Mouse (Mus musculus): ENCODE data around the gene Acsbg1. TPM values are rescaled to one million over a fixed set of nuclear protein-coding genes. Genes with fewer than 3 reads are reported as not detected.
A peak's percentile ranks its signal among the peaks of the same experiment; 100 is the strongest.
"Not testable (repeated sequence)": the region's sequence is repeated elsewhere in the genome, so short reads cannot be mapped to it uniquely, and the experiment has no call there.

The Acsbg1 gene
- total and polyA plus RNA-seq, 3 experiments = 0.30 to 0.70 (median 0.31) TPM

DNA sequence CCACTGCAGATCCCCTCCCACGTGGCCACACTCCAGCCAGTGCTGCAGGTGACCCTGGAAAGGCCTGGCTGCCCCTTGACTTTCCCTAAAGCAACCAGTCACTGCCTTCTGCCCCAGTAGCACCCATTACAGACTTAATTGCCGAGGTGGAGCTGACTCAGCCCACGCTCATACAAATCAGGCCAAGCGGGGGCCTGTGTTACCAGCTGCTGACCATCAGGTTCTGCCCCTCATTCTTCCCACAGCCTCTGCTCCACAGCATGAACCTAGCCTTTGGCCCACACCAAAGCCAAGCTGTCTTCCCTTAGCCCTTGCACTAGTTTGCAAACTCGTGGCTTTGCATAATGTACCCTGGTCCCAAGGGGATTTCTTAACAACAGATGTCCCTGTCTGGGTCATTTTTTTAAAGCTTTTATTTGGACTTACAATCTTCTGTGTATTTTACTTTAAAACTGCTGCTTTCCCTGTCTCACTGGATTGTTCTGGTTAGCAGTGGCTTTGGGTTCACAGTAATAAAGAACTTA, 57.5 kb downstream of the Acsbg1 start:
- intact Hi-C loops (cut with DNase I) = no loop called here
- TF ChIP-seq CTCF (IDR thresholded peaks at IDR 0.05) = no peak
- TF ChIP-seq EP300 (IDR thresholded peaks at IDR 0.05; ENCODE audit: insufficient read depth, low read depth, low read length) = no peak
- TF ChIP-seq POLR2A (IDR thresholded peaks at IDR 0.05; ENCODE audit: insufficient read depth, low read depth, low read length) = no peak
- peak in 1 of 2 experiments; percentile 12 for DNase-seq
- Histone ChIP-seq H3K4me1 (ENCODE audit: control insufficient read depth, insufficient read depth, low read length) (no peaks in the 10 kb centered on the region; the same call in 1 of the 2 replicates), H3K27ac (no peak overlapping the region), H3K79me2 (replicated peaks; ENCODE audit: control insufficient read depth, insufficient read depth, low read length) (no peaks in the 10 kb centered on the region), H3K27me3 (ENCODE audit: control insufficient read depth, insufficient read depth, low read length) (no peaks in the 10 kb centered on the region), H3K36me3 (ENCODE audit: control insufficient read depth, insufficient read depth, low read length) (peaks cover 2% of the 10 kb centered on the region; the same call in 1 of the 2 replicates), H3K4me3 (no peak overlapping the region), H3K9ac (ENCODE audit: low read depth, low read length) (no peak overlapping the region)
- 57% methylated on average over 5 of the region's 5 CpGs for WGBS

DNA sequence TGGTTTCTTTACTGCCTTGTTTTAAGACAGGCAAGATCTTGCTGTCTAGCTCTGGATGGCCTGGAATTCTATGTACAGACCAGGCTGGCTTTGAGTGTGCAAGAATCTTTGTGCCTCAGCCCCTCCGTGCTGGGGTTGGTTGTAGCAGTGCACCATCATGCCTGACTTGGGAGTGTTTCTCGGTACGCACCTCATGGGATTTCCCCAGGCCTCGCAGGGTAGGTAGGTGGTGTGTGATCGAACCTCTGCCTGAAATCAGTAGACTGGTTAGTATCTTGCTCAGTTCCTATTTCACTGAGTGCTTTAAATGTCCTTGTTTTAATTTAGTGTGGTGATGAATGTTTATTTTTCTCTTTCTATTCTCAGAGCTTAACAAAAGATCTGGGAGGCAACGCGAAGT, 58.8 kb downstream of the Acsbg1 start:
- no peaks in the 10 kb centered on the region; the same call in 1 of the 2 replicates for H3K4me1 ChIP-seq (ENCODE audit: control insufficient read depth, insufficient read depth, low read length)
- WGBS = 87% methylated on average over 7 of the region's 7 CpGs
- TF ChIP-seq EP300 (IDR thresholded peaks at IDR 0.05; ENCODE audit: insufficient read depth, low read depth, low read length) (no peak), POLR2A (IDR thresholded peaks at IDR 0.05; ENCODE audit: insufficient read depth, low read depth, low read length) (no peak), CTCF (IDR thresholded peaks at IDR 0.05) (no peak)
- no peak overlapping the region for H3K9ac ChIP-seq (ENCODE audit: low read depth, low read length)
- no peaks in the 10 kb centered on the region for H3K27me3 ChIP-seq (ENCODE audit: control insufficient read depth, insufficient read depth, low read length)
- H3K27ac ChIP-seq = no peak overlapping the region
- no peak for DNase-seq
- intact Hi-C loops (cut with DNase I) = no loop called here
- peaks cover 7% of the 10 kb centered on the region for H3K36me3 ChIP-seq (ENCODE audit: control insufficient read depth, insufficient read depth, low read length)
- no peaks in the 10 kb centered on the region for H3K79me2 ChIP-seq (replicated peaks; ENCODE audit: control insufficient read depth, insufficient read depth, low read length)
- H3K4me3 ChIP-seq = no peak overlapping the region

DNA sequence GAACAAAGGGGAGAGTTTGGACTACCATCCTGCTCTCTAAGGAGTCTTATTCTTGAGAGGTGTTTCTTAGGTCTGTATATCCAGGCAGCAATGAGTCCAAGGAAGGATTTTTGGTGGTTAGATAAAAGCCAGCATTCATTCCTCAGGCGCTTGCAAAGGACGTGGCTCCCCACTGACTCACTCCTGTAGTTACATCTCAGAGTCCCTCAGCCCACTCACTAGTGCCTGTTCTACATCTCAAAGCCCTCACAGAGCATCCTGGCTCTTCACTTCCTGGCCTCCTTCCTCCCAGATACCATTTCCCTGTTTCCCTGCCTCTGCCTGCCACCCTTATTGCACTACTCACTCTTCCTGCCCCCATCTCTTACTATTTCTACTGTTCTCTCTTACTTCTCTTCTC, 59.3 kb downstream of the Acsbg1 start:
- H3K9ac ChIP-seq (ENCODE audit: low read depth, low read length) = no peak overlapping the region
- no peaks in the 10 kb centered on the region for H3K79me2 ChIP-seq (replicated peaks; ENCODE audit: control insufficient read depth, insufficient read depth, low read length)
- H3K4me1 ChIP-seq (ENCODE audit: control insufficient read depth, insufficient read depth, low read length) = no peaks in the 10 kb centered on the region; the same call in 1 of the 2 replicates
- H3K4me3 ChIP-seq = no peak overlapping the region
- H3K27me3 ChIP-seq (ENCODE audit: control insufficient read depth, insufficient read depth, low read length) = no peaks in the 10 kb centered on the region
- DNase-seq = no peak
- TF ChIP-seq POLR2A (IDR thresholded peaks at IDR 0.05; ENCODE audit: insufficient read depth, low read depth, low read length) (no peak), EP300 (IDR thresholded peaks at IDR 0.05; ENCODE audit: insufficient read depth, low read depth, low read length) (no peak), CTCF (IDR thresholded peaks at IDR 0.05) (no peak)
- 81% methylated on average over 2 of the region's 2 CpGs for WGBS
- no peak overlapping the region for H3K27ac ChIP-seq
- intact Hi-C loops (cut with DNase I) = no loop called here
- H3K36me3 ChIP-seq (ENCODE audit: control insufficient read depth, insufficient read depth, low read length) = peaks cover 8% of the 10 kb centered on the region

DNA sequence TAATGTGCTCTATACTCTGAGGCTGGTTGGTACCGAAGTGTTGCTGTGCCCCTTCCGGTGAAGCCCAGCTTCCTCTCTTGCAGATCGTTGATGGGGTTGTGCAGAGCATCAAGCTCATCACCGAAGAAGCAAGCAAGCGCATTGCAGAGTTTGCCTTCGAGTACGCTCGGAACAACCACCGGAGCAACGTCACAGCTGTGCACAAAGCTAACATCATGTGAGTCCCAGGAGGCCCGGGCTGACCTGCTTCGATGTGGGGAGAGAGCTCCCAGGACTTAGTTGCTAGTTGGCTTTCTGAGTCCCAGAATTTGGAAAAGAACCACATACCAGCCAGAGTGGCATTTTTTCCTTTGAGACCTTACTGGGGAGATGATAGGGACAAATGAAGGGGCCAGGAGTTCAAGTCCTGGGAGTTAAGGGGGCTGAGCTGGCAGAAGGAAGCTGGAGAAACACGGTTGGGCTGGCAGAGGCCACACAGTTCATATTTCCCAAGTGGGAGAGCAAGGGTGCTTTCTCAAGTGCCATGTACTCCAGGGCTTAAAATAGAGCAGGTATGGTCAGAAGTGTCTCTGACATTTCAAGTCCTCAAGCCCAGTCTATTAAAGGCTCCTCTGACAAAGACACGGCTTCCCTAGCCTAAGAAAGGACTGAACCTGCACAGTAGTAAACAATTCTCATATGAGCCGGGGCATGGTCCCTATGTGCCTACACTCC, 64.8 kb downstream of the Acsbg1 start:
- Histone ChIP-seq H3K36me3 (ENCODE audit: control insufficient read depth, insufficient read depth, low read length) (peaks cover 44% of the 10 kb centered on the region), H3K79me2 (replicated peaks; ENCODE audit: control insufficient read depth, insufficient read depth, low read length) (no peaks in the 10 kb centered on the region), H3K27me3 (ENCODE audit: control insufficient read depth, insufficient read depth, low read length) (no peaks in the 10 kb centered on the region), H3K9ac (ENCODE audit: low read depth, low read length) (no peak overlapping the region), H3K4me1 (ENCODE audit: control insufficient read depth, insufficient read depth, low read length) (peaks cover 5% of the 10 kb centered on the region), H3K4me3 (no peak overlapping the region), H3K27ac (peak overlapping the region; percentile 62)
- DNase-seq = peak; percentile 29 to 45
- intact Hi-C loops (cut with DNase I) = no loop called here
- TF ChIP-seq CTCF (IDR thresholded peaks at IDR 0.05) (no peak), EP300 (IDR thresholded peaks at IDR 0.05; ENCODE audit: insufficient read depth, low read depth, low read length) (no peak), POLR2A (IDR thresholded peaks at IDR 0.05; ENCODE audit: insufficient read depth, low read depth, low read length) (0 out of 2 replicates have a peak, but pooled peaks have one; percentile 11)
- WGBS = 68% methylated on average over 15 of the region's 15 CpGs

DNA sequence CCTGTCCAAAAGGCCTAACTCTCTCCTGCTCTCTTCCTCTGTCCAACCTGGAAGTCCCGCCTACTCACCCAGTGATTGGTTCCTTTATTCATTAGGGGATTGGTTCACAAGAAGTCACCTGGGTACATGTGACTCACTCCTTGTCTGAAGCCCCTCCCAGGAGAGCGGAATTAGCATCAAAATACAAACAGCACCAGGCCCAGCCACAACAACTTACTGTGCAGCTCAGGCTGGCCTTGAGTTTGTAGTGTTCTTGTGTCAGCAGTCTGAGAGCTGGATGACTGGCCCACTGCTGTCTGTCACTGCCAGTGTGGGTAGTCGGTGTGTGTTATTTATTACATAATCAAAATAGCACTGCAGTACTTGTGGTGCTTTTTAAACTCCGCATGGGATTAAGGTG, 68.0 kb downstream of the Acsbg1 start:
- H3K79me2 ChIP-seq (replicated peaks; ENCODE audit: control insufficient read depth, insufficient read depth, low read length); H3K27ac ChIP-seq; DNase-seq; intact Hi-C loops (cut with DNase I); H3K27me3 ChIP-seq (ENCODE audit: control insufficient read depth, insufficient read depth, low read length); H3K9ac ChIP-seq (ENCODE audit: low read depth, low read length); H3K4me3 ChIP-seq; H3K4me1 ChIP-seq (ENCODE audit: control insufficient read depth, insufficient read depth, low read length): not testable (repeated sequence)
- H3K36me3 ChIP-seq (ENCODE audit: control insufficient read depth, insufficient read depth, low read length) = peaks cover 49% of the 10 kb centered on the region
- 73% methylated on average over 4 of the region's 4 CpGs for WGBS

DNA sequence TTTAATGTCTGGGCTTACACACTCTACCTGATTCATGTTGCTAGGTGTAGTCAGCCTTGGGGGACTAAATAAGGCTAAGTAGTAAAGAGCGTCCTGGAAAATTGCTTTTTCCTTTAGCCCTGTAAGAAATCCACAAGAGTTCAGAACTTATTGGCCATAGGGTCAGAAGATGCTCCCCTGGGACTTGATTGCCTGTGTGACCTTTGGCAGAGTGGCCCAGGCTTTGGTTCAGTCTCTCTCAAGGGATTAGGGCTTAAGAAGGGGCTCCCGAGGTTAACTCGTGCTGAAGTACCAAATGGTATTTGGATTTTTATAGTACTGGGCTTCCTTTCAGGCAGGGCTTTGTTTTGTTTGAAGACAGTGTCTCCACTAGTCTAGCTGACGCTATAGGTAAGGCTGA, 73.8 kb downstream of the Acsbg1 start:
- no peak for DNase-seq
- Histone ChIP-seq H3K9ac (ENCODE audit: low read depth, low read length) (peak overlapping the region; percentile 59; the same call in 1 of the 2 replicates), H3K36me3 (ENCODE audit: control insufficient read depth, insufficient read depth, low read length) (peaks cover 17% of the 10 kb centered on the region)

More for the DNA sequence above, 73.8 kb downstream of the Acsbg1 start:
- Histone ChIP-seq H3K4me1 (ENCODE audit: control insufficient read depth, insufficient read depth, low read length) (peaks cover 2% of the 10 kb centered on the region), H3K79me2 (replicated peaks; ENCODE audit: control insufficient read depth, insufficient read depth, low read length) (peaks cover 2% of the 10 kb centered on the region; the same call in 1 of the 2 replicates), H3K27ac (peak overlapping the region; percentile 91), H3K27me3 (ENCODE audit: control insufficient read depth, insufficient read depth, low read length) (no peaks in the 10 kb centered on the region), H3K4me3 (peak overlapping the region; percentile 99)
- WGBS = 41% methylated on average over 4 of the region's 4 CpGs
- intact Hi-C loops (cut with DNase I) = loop anchor here (2.0 kb wide), 1 partner anchor 27 kb away; the partner anchor contains the start of gene Cib2
- TF ChIP-seq CTCF (IDR thresholded peaks at IDR 0.05) (no peak), EP300 (IDR thresholded peaks at IDR 0.05; ENCODE audit: insufficient read depth, low read depth, low read length) (no peak), POLR2A (IDR thresholded peaks at IDR 0.05; ENCODE audit: insufficient read depth, low read depth, low read length) (no peak)

Data from heart, adult 2 months (tissue).